Mouse (Mus musculus) left cerebral cortex, adult 9 months (tissue): ENCODE results near the gene Hmg20b.

ENCODE experiments used
- DNase-seq, 2 experiments: peaks; one replicate each; pipeline ENCODE4 v3.0.0; 2022; ENCODE audit warnings: low spot score in 2 of 2

Hmg20b gene

GRCm38 (mm10) chr10:81305663-81306062 is 44.6 kb downstream of the Hmg20b start:
- DNase-seq, result no peak

- no peak for DNase-seq
Measured at GRCm38 (mm10) chr10:81304597-81305238, 45.6 kb downstream of the Hmg20b start.

- no peak for DNase-seq
Measured at GRCm38 (mm10) chr10:81303761-81304160, 46.5 kb downstream of the Hmg20b start.

GRCm38 (mm10) chr10:81303258-81303657 is 47.0 kb downstream of the Hmg20b start:
- DNase-seq, result no peak

GRCm38 (mm10) chr10:81302781-81303218 is 47.5 kb downstream of the Hmg20b start:
- DNase-seq, result peak in 1 of 2 experiments; percentile 81

- DNase-seq, result no peak
Measured at GRCm38 (mm10) chr10:81302288-81302687, 48.0 kb downstream of the Hmg20b start.

- no peak for DNase-seq
Measured at GRCm38 (mm10) chr10:81301321-81301720, 49.0 kb downstream of the Hmg20b start.

- no peak for DNase-seq
Measured at GRCm38 (mm10) chr10:81300352-81300907, 49.9 kb downstream of the Hmg20b start.

- DNase-seq, result no peak
Measured at GRCm38 (mm10) chr10:81299585-81300351, 50.5 kb downstream of the Hmg20b start.

- DNase-seq, result peak in 1 of 2 experiments; percentile 83
Measured at GRCm38 (mm10) chr10:81298369-81299100, 51.7 kb downstream of the Hmg20b start.

GRCm38 (mm10) chr10:81297845-81298244 is 52.4 kb downstream of the Hmg20b start:
- DNase-seq, result no peak

- no peak for DNase-seq
Measured at GRCm38 (mm10) chr10:81297246-81297645, 53.0 kb downstream of the Hmg20b start.
